Mouse (Mus musculus): ENCODE data around the gene Ralgapa2. TPM values are rescaled to one million over a fixed set of nuclear protein-coding genes. Genes with fewer than 3 reads are reported as not detected.
A peak's percentile ranks its signal among the peaks of the same experiment; 100 is the strongest.
"Not testable (repeated sequence)": the region's sequence is repeated elsewhere in the genome, so short reads cannot be mapped to it uniquely, and the experiment has no call there.

Gene Ralgapa2
- polyA plus RNA-seq, 1 experiment from 2014 or later = 7.8 TPM

DNA sequence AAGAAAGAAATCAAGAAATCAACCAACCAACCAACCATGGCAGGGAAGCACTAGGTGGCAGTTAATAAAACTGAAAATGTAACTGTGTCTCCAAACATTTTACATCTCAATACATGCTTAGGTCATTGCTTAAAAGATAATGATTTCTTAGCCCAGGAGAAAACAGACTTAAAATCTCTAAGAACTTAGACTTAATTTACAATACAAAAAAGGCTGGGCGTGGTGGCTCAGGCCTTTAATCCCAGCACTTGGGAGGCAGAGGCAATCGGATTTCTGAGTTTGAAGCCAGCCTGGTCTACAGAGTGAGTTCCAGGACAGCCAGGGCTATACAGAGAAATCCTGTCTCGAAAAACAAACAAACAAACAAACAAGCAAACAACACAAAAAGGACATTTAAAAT is 45.3 kb downstream of the Ralgapa2 start:
- H3K27ac ChIP-seq (ENCODE audit: low read length); ATAC-seq: not testable (repeated sequence)

DNA sequence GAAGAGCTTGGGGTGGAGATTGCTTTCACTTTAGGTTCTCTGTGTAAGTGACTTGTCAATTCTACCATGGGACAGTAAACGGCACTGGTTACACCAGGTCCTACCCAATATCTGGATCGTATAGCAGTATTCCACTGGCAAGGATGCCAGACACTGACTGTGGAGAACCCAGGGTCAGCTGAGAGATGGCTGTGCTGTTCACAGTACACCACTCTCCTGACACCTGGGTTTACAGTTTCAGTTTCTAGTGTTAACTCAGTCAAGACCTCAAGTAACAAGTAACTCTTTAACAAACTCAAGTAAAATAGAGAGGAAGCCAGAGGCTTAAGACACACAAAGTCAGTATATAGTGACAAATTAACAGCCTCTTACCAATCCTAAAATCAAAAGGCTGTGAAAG is 54.6 kb downstream of the Ralgapa2 start:
- no peak for ATAC-seq
- 53% methylated on average over 2 of the region's 2 CpGs for WGBS
- Histone ChIP-seq H3K4me1 (ENCODE audit: control insufficient read depth, insufficient read depth, low read length) (0 out of 2 replicates have a peak, but pooled peaks cover 3% of the 10 kb centered on the region), H3K9ac (ENCODE audit: low read depth, low read length) (no peak overlapping the region), H3K36me3 (ENCODE audit: control insufficient read depth, insufficient read depth, low read length) (no peaks in the 10 kb centered on the region), H3K9me3 (ENCODE audit: control insufficient read depth, low read length) (no peaks in the 10 kb centered on the region), H3K27ac (ENCODE audit: low read length) (no peak overlapping the region), H3K27me3 (replicated peaks; ENCODE audit: control insufficient read depth, insufficient read depth, low read length) (no peaks in the 10 kb centered on the region), H3K4me2 (ENCODE audit: low read depth, low read length) (no peak overlapping the region), H3K4me3 (ENCODE audit: low read length) (no peak overlapping the region)

More for the DNA sequence above, 45.3 kb downstream of the Ralgapa2 start:
- H3K9ac ChIP-seq (ENCODE audit: low read depth, low read length); H3K9me3 ChIP-seq (ENCODE audit: control insufficient read depth, low read length); H3K4me2 ChIP-seq (ENCODE audit: low read depth, low read length); H3K4me1 ChIP-seq (ENCODE audit: control insufficient read depth, insufficient read depth, low read length); H3K27me3 ChIP-seq (replicated peaks; ENCODE audit: control insufficient read depth, insufficient read depth, low read length); H3K4me3 ChIP-seq (ENCODE audit: low read length); H3K36me3 ChIP-seq (ENCODE audit: control insufficient read depth, insufficient read depth, low read length): not testable (repeated sequence)
- WGBS = 80% methylated on average over 3 of the region's 3 CpGs

DNA sequence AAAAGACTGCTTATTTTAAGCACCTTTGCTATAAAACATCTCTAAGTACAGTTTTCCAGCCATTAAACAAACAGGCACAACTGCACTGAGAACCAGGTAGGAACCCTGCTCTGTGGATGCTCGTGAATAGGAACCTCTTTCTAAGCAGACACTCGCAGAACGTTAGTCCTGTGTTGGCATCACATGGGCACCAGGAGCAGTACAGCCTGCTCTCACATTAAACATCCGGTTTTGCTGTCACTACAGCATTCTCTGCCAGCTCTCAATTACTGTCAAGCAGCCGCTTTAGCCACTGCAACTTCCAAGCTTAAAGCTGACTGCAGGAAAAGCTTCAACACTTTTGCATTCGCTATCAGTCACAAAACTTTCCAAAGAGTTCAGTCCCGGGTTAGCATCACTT is 55.5 kb downstream of the Ralgapa2 start:
- Histone ChIP-seq H3K4me3 (ENCODE audit: low read length) (no peak overlapping the region), H3K9me3 (ENCODE audit: control insufficient read depth, low read length) (no peaks in the 10 kb centered on the region), H3K27me3 (replicated peaks; ENCODE audit: control insufficient read depth, insufficient read depth, low read length) (no peaks in the 10 kb centered on the region), H3K4me2 (ENCODE audit: low read depth, low read length) (no peak overlapping the region), H3K4me1 (ENCODE audit: control insufficient read depth, insufficient read depth, low read length) (0 out of 2 replicates have a peak, but pooled peaks cover 3% of the 10 kb centered on the region), H3K27ac (ENCODE audit: low read length) (no peak overlapping the region), H3K36me3 (ENCODE audit: control insufficient read depth, insufficient read depth, low read length) (no peaks in the 10 kb centered on the region), H3K9ac (ENCODE audit: low read depth, low read length) (no peak overlapping the region)
- ATAC-seq = no peak
- WGBS = 55% methylated on average over 7 of the region's 7 CpGs

DNA sequence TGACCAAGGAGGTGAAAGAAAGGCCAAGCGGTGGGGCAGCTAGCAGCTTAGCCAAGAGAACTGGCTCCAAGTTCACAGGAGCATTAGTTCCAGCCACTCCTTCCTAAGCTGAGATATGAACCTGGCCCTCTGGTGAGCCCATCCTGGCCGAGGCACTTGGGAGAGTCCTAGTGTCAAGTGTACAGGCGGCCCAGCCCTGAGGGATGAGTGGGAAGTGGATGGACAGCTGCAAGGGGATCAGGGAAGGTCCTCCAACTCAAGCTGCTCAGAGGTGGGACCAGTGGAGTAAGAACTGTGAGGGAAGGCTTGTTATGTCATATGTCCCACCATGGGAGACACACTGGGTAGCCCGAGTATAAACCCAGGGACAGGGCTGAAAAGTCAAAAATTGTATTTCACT is 56.1 kb downstream of the Ralgapa2 start:
- no peak overlapping the region for H3K4me3 ChIP-seq (ENCODE audit: low read length)
- ATAC-seq = no peak
- WGBS = 83% methylated on average over 4 of the region's 4 CpGs
- no peak overlapping the region for H3K9ac ChIP-seq (ENCODE audit: low read depth, low read length)
- H3K9me3 ChIP-seq (ENCODE audit: control insufficient read depth, low read length) = no peaks in the 10 kb centered on the region
- no peaks in the 10 kb centered on the region for H3K36me3 ChIP-seq (ENCODE audit: control insufficient read depth, insufficient read depth, low read length)
- no peaks in the 10 kb centered on the region for H3K27me3 ChIP-seq (replicated peaks; ENCODE audit: control insufficient read depth, insufficient read depth, low read length)
- H3K27ac ChIP-seq (ENCODE audit: low read length) = no peak overlapping the region
- 0 out of 2 replicates have a peak, but pooled peaks cover 3% of the 10 kb centered on the region for H3K4me1 ChIP-seq (ENCODE audit: control insufficient read depth, insufficient read depth, low read length)
- no peak overlapping the region for H3K4me2 ChIP-seq (ENCODE audit: low read depth, low read length)

DNA sequence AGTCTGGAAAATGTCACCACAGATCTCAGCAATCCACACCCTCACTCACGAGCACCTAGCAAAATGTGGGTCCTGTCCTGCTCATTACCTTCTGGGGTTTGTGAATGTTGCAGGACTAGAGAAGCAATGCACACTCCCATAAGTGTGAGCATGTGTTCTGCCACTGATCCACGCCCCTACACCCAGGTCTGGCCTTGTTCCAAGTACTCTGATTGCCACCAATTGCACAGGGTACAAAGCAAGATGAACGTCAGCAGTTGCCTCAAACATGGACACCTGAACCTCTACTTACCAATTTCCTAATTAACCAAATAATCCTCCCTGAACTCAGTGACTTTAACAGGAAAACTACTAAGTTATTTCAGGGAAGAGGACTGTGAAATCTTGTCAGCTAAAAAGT is 68.1 kb downstream of the Ralgapa2 start:
- Histone ChIP-seq H3K36me3 (ENCODE audit: control insufficient read depth, insufficient read depth, low read length) (no peaks in the 10 kb centered on the region), H3K27me3 (replicated peaks; ENCODE audit: control insufficient read depth, insufficient read depth, low read length) (no peaks in the 10 kb centered on the region), H3K9me3 (ENCODE audit: control insufficient read depth, low read length) (no peaks in the 10 kb centered on the region), H3K9ac (ENCODE audit: low read depth, low read length) (no peak overlapping the region), H3K4me1 (ENCODE audit: control insufficient read depth, insufficient read depth, low read length) (no peaks in the 10 kb centered on the region), H3K4me3 (ENCODE audit: low read length) (no peak overlapping the region), H3K4me2 (ENCODE audit: low read depth, low read length) (no peak overlapping the region), H3K27ac (ENCODE audit: low read length) (no peak overlapping the region)
- 78% methylated on average over 3 of the region's 3 CpGs for WGBS
- no peak for ATAC-seq

DNA sequence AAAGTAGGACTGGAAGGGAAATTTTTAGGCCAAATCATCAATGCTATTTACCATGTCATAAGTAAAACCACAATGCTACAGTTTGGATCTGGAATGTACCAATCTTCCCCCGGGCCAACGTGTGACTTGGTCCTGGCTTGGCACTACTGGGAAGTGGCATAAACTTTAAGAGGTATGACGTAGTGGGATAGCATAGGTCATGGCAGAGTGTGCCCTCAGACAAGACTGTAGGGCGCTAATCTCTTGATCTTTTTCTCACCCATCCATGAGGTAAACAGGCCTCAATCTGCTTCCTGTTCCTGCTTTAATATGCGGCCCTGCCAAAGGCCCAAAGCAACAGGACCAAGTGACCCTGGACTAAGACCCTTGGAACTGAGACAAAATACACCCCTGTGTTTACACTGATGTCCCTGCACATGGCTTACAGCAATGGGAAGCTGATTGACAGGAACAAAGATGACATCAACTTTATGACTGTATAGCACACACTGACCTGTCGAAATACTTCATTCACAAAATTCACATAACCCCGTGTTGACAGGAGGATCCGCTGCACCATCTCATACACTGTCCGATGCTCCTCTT is 68.8 kb downstream of the Ralgapa2 start:
- 0 out of 2 replicates have a peak, but pooled peaks have one; percentile 21 for ATAC-seq
- Histone ChIP-seq H3K27me3 (replicated peaks; ENCODE audit: control insufficient read depth, insufficient read depth, low read length) (no peaks in the 10 kb centered on the region), H3K9ac (ENCODE audit: low read depth, low read length) (no peak overlapping the region), H3K36me3 (ENCODE audit: control insufficient read depth, insufficient read depth, low read length) (no peaks in the 10 kb centered on the region), H3K4me2 (ENCODE audit: low read depth, low read length) (no peak overlapping the region), H3K9me3 (ENCODE audit: control insufficient read depth, low read length) (no peaks in the 10 kb centered on the region), H3K27ac (ENCODE audit: low read length) (no peak overlapping the region), H3K4me3 (ENCODE audit: low read length) (no peak overlapping the region), H3K4me1 (ENCODE audit: control insufficient read depth, insufficient read depth, low read length) (no peaks in the 10 kb centered on the region)
- WGBS = 88% methylated on average over 9 of the region's 9 CpGs

DNA sequence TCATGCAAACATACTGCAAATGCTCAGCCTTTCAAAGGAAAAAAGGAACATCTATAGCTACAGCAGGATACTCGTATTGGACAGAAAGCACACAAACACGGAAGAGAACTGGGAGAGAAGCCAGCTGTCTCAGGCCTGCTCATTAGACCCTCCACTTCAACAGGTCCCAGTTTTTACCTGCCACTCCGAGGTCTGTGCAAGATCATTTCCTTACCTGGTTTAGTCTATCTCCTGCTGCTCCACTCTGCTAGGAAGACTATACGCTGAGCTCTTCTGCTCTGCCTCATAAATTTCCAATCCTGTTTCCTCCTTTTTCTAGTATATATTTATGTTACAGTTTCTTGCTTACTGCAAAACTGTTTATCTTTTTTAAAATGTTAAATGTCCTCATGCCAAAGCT is 70.4 kb downstream of the Ralgapa2 start:
- ATAC-seq = peak; percentile 54; the same call in 1 of the 2 replicates
- no peak overlapping the region for H3K4me2 ChIP-seq (ENCODE audit: low read depth, low read length)
- no peaks in the 10 kb centered on the region for H3K4me1 ChIP-seq (ENCODE audit: control insufficient read depth, insufficient read depth, low read length)
- H3K27me3 ChIP-seq (replicated peaks; ENCODE audit: control insufficient read depth, insufficient read depth, low read length) = no peaks in the 10 kb centered on the region
- H3K9ac ChIP-seq (ENCODE audit: low read depth, low read length) = no peak overlapping the region
- H3K27ac ChIP-seq (ENCODE audit: low read length) = no peak overlapping the region
- H3K4me3 ChIP-seq (ENCODE audit: low read length) = no peak overlapping the region
- no peaks in the 10 kb centered on the region for H3K9me3 ChIP-seq (ENCODE audit: control insufficient read depth, low read length)
- no peaks in the 10 kb centered on the region for H3K36me3 ChIP-seq (ENCODE audit: control insufficient read depth, insufficient read depth, low read length)
- WGBS = 54% methylated on average over 4 of the region's 4 CpGs

DNA sequence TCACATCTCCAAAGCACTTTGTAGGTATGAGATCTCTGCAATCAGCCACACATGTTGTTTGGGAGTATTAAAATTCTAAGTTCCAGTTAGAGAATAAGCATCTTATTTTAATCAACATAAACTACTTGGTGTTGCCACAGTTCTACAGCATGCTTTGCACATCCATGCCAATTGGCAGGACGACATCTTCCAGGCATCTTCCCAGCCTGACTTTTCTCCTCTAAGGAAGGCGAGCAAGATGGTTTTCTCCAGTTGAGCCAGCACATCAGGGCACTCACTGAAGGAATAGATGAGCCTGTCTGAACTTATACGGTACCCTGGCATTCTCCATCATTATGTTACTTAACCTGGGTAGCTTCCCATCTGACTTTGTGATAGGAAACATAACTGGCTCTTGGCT is 83.4 kb downstream of the Ralgapa2 start:
- no peak overlapping the region for H3K27ac ChIP-seq (ENCODE audit: low read length)
- no peak overlapping the region for H3K4me3 ChIP-seq (ENCODE audit: low read length)
- H3K4me1 ChIP-seq (ENCODE audit: control insufficient read depth, insufficient read depth, low read length) = no peaks in the 10 kb centered on the region
- H3K9me3 ChIP-seq (ENCODE audit: control insufficient read depth, low read length) = no peaks in the 10 kb centered on the region
- H3K4me2 ChIP-seq (ENCODE audit: low read depth, low read length) = no peak overlapping the region
- no peaks in the 10 kb centered on the region for H3K27me3 ChIP-seq (replicated peaks; ENCODE audit: control insufficient read depth, insufficient read depth, low read length)
- H3K9ac ChIP-seq (ENCODE audit: low read depth, low read length) = no peak overlapping the region
- no peaks in the 10 kb centered on the region for H3K36me3 ChIP-seq (ENCODE audit: control insufficient read depth, insufficient read depth, low read length)
- WGBS = 89% methylated on average over 3 of the region's 3 CpGs
- no peak for ATAC-seq

DNA sequence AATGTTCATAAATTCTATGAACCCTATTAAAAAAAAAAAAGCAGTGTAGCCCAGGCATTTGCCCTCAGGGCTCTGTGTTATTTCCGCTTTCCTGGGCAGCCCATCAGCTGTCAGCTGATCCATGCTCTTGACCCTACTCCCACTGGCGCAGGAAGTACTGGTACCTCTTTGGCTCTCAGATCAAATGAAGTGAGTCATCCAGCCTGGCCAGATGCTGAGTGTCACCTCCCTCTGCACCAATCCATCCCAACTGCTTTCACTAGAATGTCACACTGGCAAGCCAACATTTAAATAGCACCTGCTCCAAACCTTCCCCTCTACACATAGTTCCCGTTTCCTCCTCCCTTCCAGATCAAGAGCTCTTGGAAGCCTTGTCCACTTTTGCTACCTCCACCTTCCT is 84.8 kb downstream of the Ralgapa2 start:
- Histone ChIP-seq H3K36me3 (ENCODE audit: control insufficient read depth, insufficient read depth, low read length) (no peaks in the 10 kb centered on the region), H3K4me2 (ENCODE audit: low read depth, low read length) (no peak overlapping the region), H3K9me3 (ENCODE audit: control insufficient read depth, low read length) (no peaks in the 10 kb centered on the region), H3K9ac (ENCODE audit: low read depth, low read length) (no peak overlapping the region), H3K4me3 (ENCODE audit: low read length) (no peak overlapping the region), H3K4me1 (ENCODE audit: control insufficient read depth, insufficient read depth, low read length) (no peaks in the 10 kb centered on the region), H3K27ac (ENCODE audit: low read length) (no peak overlapping the region), H3K27me3 (replicated peaks; ENCODE audit: control insufficient read depth, insufficient read depth, low read length) (no peaks in the 10 kb centered on the region)
- ATAC-seq = no peak
- 94% methylated on average over 3 of the region's 3 CpGs for WGBS

DNA sequence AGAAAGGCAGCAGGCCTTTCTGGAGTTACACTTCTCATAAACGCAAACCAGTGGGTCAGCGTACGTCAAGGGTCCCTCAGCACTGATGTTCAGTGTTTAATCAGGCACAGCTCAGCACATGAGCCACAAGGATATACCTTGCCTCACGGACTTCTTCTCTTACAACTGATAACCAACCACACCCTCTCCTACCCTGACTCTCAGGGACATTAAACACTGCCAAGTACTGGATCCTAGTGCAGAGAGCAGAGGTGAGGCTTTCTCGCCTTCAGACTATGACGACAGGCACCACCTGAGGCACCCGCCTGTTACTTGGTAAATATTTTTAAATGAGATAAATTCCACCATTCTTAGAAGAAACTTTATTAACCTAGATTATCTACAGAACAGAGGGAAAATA is 85.8 kb downstream of the Ralgapa2 start:
- ATAC-seq = peak; percentile 72
- no peaks in the 10 kb centered on the region for H3K4me1 ChIP-seq (ENCODE audit: control insufficient read depth, insufficient read depth, low read length)
- H3K9ac ChIP-seq (ENCODE audit: low read depth, low read length) = no peak overlapping the region
- WGBS = 75% methylated on average over 7 of the region's 7 CpGs
- no peak overlapping the region for H3K4me2 ChIP-seq (ENCODE audit: low read depth, low read length)
- no peak overlapping the region for H3K4me3 ChIP-seq (ENCODE audit: low read length)
- no peak overlapping the region for H3K27ac ChIP-seq (ENCODE audit: low read length)
- H3K9me3 ChIP-seq (ENCODE audit: control insufficient read depth, low read length) = no peaks in the 10 kb centered on the region
- no peaks in the 10 kb centered on the region for H3K36me3 ChIP-seq (ENCODE audit: control insufficient read depth, insufficient read depth, low read length)
- no peaks in the 10 kb centered on the region for H3K27me3 ChIP-seq (replicated peaks; ENCODE audit: control insufficient read depth, insufficient read depth, low read length)
